Mouse (Mus musculus) megakaryocyte, embryonic 14.5 days (primary cell): Measurements from ENCODE around the gene Shisa7.

Experiments
- FLI1 ChIP-seq: IDR thresholded peaks from 2 replicates; pipeline ENCODE4 v1.6.1; 2012; ENCODE audit warnings: low read length, inconsistent platforms, mixed read lengths
- GATA1 ChIP-seq: IDR thresholded peaks from 3 replicates; pipeline ENCODE4 v1.6.1; 2012; ENCODE audit warnings: mixed read lengths, low read length, inconsistent platforms, borderline replicate concordance

DNA sequence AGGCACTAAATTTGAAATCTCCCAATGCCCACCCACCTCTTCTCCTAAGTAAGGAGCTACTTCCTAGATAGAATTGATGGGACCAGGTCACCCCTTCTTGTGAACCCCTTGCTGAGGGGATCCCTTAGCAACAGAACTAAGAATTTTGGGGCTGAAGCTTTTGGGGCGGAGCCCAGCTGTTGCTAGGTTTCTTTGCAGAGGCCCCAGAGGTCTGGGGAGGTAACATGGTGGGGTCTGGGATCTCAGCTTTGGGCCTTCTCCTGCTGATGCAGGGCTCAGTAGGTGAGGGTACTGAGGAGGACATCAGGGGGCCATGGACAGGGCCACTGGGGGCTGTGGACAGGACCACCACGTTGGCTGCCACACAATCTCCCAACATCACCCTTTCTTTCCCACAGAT, 61.7 kb downstream of the Shisa7 start, which contains the start of the genes Il11 and Tmem190:
- TF ChIP-seq GATA1 = no peak
- no peak for TF ChIP-seq FLI1
